Mouse (Mus musculus): ENCODE results near the gene Zfp456. TPM values are rescaled to one million over a fixed set of nuclear protein-coding genes. Genes with fewer than 3 reads are reported as not detected.
"Not testable (repeated sequence)": the region's sequence is repeated elsewhere in the genome, so short reads cannot be mapped to it uniquely, and the experiment has no call there.

Zfp456 gene
- polyA plus RNA-seq (2012): not detected in 2 replicates

- H3K27me3 ChIP-seq (ENCODE audit: control insufficient read depth); H3K36me3 ChIP-seq (ENCODE audit: control insufficient read depth); H3K9me3 ChIP-seq (ENCODE audit: control insufficient read depth, low read length); H3K4me1 ChIP-seq (ENCODE audit: control insufficient read depth): not testable (repeated sequence)
- H3K4me3 ChIP-seq (replicated peaks): peak within 1 kb of the TSS; percentile 58
These were observed at the start of gene Zfp456, which contains the start of gene Gm28041 for GRCm38 (mm10) chr13:67375050-67375911. TSS of gene Zfp456 (minus strand) at chr13:67375810. TSS of gene Gm28041 (minus strand) at chr13:67375733.

GRCm38 (mm10) chr13:67422532-67422931 is 46.9 kb upstream of the Zfp456 start:
- H3K27me3 ChIP-seq (ENCODE audit: control insufficient read depth); H3K9me3 ChIP-seq (ENCODE audit: control insufficient read depth, low read length); H3K36me3 ChIP-seq (ENCODE audit: control insufficient read depth); H3K4me3 ChIP-seq (replicated peaks); H3K4me1 ChIP-seq (ENCODE audit: control insufficient read depth): not testable (repeated sequence)

DNA sequence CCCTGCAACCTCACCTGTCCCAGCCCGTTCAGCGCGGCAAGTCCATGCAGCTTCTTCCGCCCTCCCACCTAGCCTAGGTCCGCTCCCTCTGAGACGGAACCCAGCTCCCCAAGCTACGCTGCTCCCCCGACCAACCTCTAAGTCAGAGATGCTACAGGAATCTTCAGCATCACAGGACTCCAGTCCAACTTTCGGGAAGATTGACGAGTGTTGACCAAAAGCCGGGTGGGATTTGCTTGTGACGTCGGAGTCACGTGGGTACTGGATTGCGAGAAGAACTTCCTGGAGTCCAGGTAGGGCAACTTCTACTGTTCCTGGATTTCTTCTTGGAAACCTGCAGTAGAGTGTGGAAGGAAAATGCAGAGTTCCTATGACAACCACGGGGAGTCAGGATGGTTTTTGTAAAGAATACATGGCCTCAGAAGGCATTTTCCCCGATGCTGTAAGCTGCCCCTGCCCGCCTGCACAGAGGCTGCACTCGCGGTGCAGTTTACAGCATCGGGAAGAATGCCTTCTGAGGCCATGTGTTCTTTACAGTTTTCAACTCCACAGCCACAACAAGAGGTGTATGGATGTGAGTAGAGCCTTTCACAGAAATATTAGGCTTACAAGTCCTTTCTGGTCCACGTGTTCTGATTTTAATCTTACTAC is 45.7 kb upstream of the Zfp456 start, which contains the start of gene Zfp459:
Gene Zfp459 (minus strand): TSS at position 212 of the 651 bp plus-strand sequence.
- Histone ChIP-seq H3K27me3 (ENCODE audit: control insufficient read depth) (no peaks in the 10 kb centered on the region), H3K4me3 (replicated peaks) (peak within 1 kb of the TSS; percentile 69), H3K4me1 (ENCODE audit: control insufficient read depth) (peaks cover 9% of the 10 kb centered on the region), H3K9me3 (ENCODE audit: control insufficient read depth, low read length) (no peaks in the 10 kb centered on the region), H3K36me3 (ENCODE audit: control insufficient read depth) (no peaks in the 10 kb centered on the region)
- no peak for TF ChIP-seq GATA1 (IDR thresholded peaks at IDR 0.05; ENCODE audit: low read length)
- no peak for TF ChIP-seq TAL1 (IDR thresholded peaks at IDR 0.05; ENCODE audit: low read length)

- Histone ChIP-seq H3K9me3 (ENCODE audit: control insufficient read depth, low read length) (no peaks in the 10 kb centered on the region), H3K4me3 (replicated peaks) (peak overlapping the region; percentile 69), H3K36me3 (ENCODE audit: control insufficient read depth) (no peaks in the 10 kb centered on the region)
These were observed 45.1 kb upstream of the Zfp456 start for GRCm38 (mm10) chr13:67420558-67421206.

GRCm38 (mm10) chr13:67416811-67417210 is 41.2 kb upstream of the Zfp456 start:
- Histone ChIP-seq H3K9me3 (ENCODE audit: control insufficient read depth, low read length) (no peaks in the 10 kb centered on the region), H3K4me3 (replicated peaks) (no peak overlapping the region), H3K36me3 (ENCODE audit: control insufficient read depth) (no peaks in the 10 kb centered on the region), H3K4me1 (ENCODE audit: control insufficient read depth) (peaks cover 9% of the 10 kb centered on the region), H3K27me3 (ENCODE audit: control insufficient read depth) (no peaks in the 10 kb centered on the region)
- TF ChIP-seq TAL1 (IDR thresholded peaks at IDR 0.05; ENCODE audit: low read length) (no peak), GATA1 (IDR thresholded peaks at IDR 0.05; ENCODE audit: low read length) (no peak)

More at GRCm38 (mm10) chr13:67420558-67421206, 45.1 kb upstream of the Zfp456 start:
- TF ChIP-seq TAL1 (IDR thresholded peaks at IDR 0.05; ENCODE audit: low read length): no peak
- no peak for TF ChIP-seq GATA1 (IDR thresholded peaks at IDR 0.05; ENCODE audit: low read length)
- Histone ChIP-seq H3K4me1 (ENCODE audit: control insufficient read depth) (peaks cover 9% of the 10 kb centered on the region), H3K27me3 (ENCODE audit: control insufficient read depth) (no peaks in the 10 kb centered on the region)

DNA sequence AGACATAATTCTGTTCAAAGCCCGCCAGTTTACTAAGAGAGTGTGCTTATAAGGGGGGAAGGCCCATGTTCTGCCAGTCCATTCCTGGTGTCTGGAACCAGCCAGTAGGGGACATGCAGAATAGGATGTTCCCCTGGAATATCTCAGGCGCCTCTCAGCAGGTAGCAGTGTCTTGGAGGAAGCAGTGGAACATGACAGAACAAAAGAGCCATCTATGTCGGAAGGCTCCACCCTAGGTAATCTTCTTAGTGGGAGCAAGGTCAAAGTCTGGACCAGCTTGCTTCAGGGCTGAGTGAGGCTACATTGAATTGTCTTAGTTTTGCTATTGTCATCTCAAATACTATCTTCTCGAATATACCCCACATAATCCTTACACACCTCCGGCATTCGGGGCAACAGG is 40.1 kb upstream of the Zfp456 start:
- Histone ChIP-seq H3K9me3 (ENCODE audit: control insufficient read depth, low read length) (no peaks in the 10 kb centered on the region), H3K36me3 (ENCODE audit: control insufficient read depth) (no peaks in the 10 kb centered on the region), H3K4me3 (replicated peaks) (no peak overlapping the region), H3K4me1 (ENCODE audit: control insufficient read depth) (peaks cover under 1% of the 10 kb centered on the region; the same call in 1 of the 2 replicates), H3K27me3 (ENCODE audit: control insufficient read depth) (no peaks in the 10 kb centered on the region)
- no peak for TF ChIP-seq TAL1 (IDR thresholded peaks at IDR 0.05; ENCODE audit: low read length)
- TF ChIP-seq GATA1 (IDR thresholded peaks at IDR 0.05; ENCODE audit: low read length): no peak

DNA sequence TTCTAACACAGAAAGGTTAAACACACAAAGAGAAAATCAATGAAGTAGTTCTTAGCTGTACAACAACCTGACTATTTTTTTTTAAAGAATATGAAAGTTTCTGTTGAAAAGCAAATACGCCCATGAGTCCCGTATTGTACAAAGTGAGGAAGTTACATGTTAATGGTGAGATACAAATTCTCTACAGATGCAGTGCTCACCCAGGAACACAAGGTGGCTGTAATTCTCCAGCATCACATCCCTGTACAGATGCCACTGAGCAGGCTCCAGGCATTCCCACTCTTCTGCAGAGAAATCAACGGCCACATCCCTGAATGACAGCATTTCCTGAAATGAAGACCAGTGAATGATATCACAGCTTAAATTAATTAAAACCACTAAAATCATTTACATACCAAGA is 38.0 kb upstream of the Zfp456 start:
- not testable (repeated sequence) for H3K36me3 ChIP-seq (ENCODE audit: control insufficient read depth); H3K4me3 ChIP-seq (replicated peaks); H3K4me1 ChIP-seq (ENCODE audit: control insufficient read depth); H3K27me3 ChIP-seq (ENCODE audit: control insufficient read depth); H3K9me3 ChIP-seq (ENCODE audit: control insufficient read depth, low read length)

DNA sequence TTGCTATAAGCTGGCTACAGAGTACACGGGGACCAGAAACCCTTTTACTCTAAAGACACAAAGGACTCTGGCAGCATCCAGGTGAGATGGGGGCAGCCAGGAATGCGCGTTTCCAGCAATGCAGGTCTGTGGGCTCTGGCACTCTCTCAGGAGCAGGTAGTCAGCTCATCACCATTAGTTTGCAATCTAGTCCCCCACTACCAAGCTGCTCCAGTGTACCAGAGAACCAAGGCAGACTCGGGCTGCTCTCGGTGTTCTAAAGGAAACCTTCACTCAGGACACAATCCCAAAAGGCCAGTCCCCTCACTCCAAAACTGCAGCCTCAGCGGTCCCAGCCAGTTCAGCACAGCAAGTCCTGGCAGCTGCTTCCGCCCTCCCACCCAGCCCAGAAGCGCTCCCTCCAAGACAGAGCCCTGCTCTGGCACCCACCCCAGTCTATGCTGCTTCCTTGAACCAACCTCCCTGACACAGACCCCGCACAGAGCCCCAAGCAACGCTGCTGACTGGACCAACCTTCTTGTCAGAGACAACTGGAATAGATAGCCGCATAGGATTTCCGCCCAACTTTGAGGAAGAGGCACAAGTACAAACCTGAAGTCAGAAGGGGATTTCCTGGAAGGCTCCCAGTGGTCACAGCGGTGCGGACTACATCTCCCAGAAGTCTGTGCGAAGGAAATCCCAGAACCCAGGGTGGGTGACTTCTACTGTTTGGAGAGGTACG is 23.7 kb upstream of the Zfp456 start, which contains the start of gene Zfp429:
Gene Zfp429 (minus strand): TSS at position 637 of the 721 bp plus-strand sequence.
- not testable (repeated sequence) for H3K4me1 ChIP-seq (ENCODE audit: control insufficient read depth); H3K36me3 ChIP-seq (ENCODE audit: control insufficient read depth); H3K9me3 ChIP-seq (ENCODE audit: control insufficient read depth, low read length); H3K27me3 ChIP-seq (ENCODE audit: control insufficient read depth)
- peak within 1 kb of the TSS; percentile 64 for H3K4me3 ChIP-seq (replicated peaks)

GRCm38 (mm10) chr13:67376255-67376654 is 645 bp upstream of the Zfp456 start:
- not testable (repeated sequence) for H3K4me1 ChIP-seq (ENCODE audit: control insufficient read depth); H3K4me3 ChIP-seq (replicated peaks); H3K27me3 ChIP-seq (ENCODE audit: control insufficient read depth); H3K36me3 ChIP-seq (ENCODE audit: control insufficient read depth); H3K9me3 ChIP-seq (ENCODE audit: control insufficient read depth, low read length)

All from erythroblast, embryonic 14.5 days (primary cell).